Mouse (Mus musculus): Measurements from ENCODE around the gene Ksr1.

DNA sequence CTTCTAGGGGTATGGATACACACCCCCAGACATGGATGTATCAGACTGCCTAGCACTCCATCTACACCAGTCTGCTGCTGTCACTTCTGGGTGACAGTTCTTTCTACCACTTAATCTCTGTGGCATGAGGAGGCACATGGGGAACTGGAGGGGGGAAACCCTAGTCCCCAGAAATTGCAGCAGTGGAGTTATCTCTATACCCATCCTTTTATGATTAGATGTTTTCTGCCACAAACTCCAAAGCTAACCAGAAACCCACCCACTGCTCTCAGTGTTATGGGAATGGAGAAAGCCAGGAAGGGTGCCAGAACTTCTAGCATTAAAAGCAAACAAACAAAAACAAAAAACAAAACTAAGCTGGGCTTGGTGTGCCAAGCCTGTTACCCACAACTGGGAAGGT, 92.8 kb downstream of the Ksr1 start:
- TF ChIP-seq CTCF (IDR thresholded peaks at IDR 0.05; ENCODE audit: insufficient read depth, low read length) (no peak), POLR2A (IDR thresholded peaks at IDR 0.05; ENCODE audit: borderline replicate concordance, extremely low read depth, low read depth, low read length) (no peak)

Data from lung, adult 2 months (tissue).